8 mouse cellular contexts compared by ENCODE assay signal in the genomic region with DNA sequence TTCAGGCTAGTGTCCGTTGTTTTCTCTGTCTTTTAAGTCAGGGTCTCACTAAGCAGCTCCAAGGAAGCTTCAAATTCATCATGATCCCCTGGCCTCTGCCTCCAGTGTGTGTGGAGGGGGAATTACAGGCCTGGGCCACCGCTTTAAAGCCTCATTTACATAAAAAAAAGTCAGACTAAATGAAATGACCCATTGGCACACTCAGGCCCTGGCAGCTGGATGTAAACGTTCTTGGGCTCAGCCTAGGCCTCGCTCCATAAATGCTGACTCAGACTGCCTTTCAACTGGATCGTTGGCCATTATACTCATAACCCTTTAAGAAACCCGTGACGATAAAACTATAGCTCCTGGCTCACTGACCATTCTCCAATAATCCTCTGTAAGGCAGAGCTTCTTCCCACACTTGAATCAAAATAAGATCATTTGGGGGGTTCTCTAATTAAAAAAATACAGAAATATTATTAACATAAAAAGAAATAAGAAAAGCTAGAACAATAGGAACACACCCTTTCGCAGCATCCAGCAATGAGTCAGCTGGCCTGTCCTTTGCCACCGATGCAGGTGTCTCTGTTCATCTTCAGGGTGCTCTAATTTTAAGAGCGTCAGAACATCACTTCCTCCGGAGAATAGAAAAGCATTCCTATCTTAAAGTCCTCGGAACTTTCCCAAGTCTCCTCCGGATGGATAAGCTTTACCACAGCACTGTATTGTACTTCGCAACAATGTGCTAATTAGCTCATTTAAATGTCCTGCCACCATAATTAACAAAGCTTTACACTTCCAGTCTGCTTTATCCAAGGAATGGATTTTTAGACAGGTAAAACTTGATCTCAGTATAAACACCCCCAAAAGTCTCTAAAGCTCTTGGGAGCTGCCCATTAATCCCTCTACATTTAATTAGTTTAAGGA. TPM values are rescaled to one million over a fixed set of nuclear protein-coding genes. Genes with fewer than 3 reads are reported as not detected.
A peak's percentile ranks its signal among the peaks of the same experiment; 100 is the strongest.
DNase-seq lines count a peak whose midpoint lies in the region; ATAC-seq and TF ChIP-seq lines count a peak whose summit lies in the region.

No protein-coding gene starts in this region.

- no peak for TF ChIP-seq POLR2A in embryonic fibroblast, embryonic 13.5 days (IDR thresholded peaks at IDR 0.05; ENCODE audit: low read depth, low read length)

- WGBS in kidney, embryonic 16.5 days = 16% methylated on average over 14 of the region's 14 CpGs

- TF ChIP-seq CTCF in embryonic fibroblast, embryonic 13.5 days (IDR thresholded peaks at IDR 0.05; ENCODE audit: borderline replicate concordance, insufficient read depth, low read length) = no peak

- H3K27me3 ChIP-seq in kidney, embryonic 16.5 days (ENCODE audit: insufficient read depth, low read length) = no peaks in the 10 kb centered on the region

- peak overlapping the region; percentile 52 for H3K4me2 ChIP-seq in kidney, embryonic 16.5 days (replicated peaks; ENCODE audit: low read depth, low read length)

- H3K4me1 ChIP-seq in embryonic fibroblast, embryonic 13.5 days (ENCODE audit: control insufficient read depth, insufficient read depth, low read length) = 0 out of 2 replicates have a peak, but pooled peaks cover 3% of the 10 kb centered on the region
- peaks cover 8% of the 10 kb centered on the region for H3K4me1 ChIP-seq in kidney, embryonic 16.5 days (ENCODE audit: insufficient read depth, low read length)

- H3K9me3 ChIP-seq in kidney, embryonic 16.5 days (ENCODE audit: low read length) = peaks cover 9% of the 10 kb centered on the region; the same call in 1 of the 2 replicates

- H3K4me3 ChIP-seq in embryonic fibroblast, embryonic 13.5 days (ENCODE audit: insufficient read depth, low read length) = peak overlapping the region; percentile 76
- peak overlapping the region; percentile 86 for H3K4me3 ChIP-seq in kidney, embryonic 16.5 days (ENCODE audit: low read length)

- H3K9ac ChIP-seq in kidney, embryonic 16.5 days (replicated peaks; ENCODE audit: low read length) = peak overlapping the region; percentile 90

- H3K27ac ChIP-seq in embryonic fibroblast, embryonic 13.5 days (ENCODE audit: insufficient read depth, low read length) = no peak overlapping the region; the same call in 1 of the 2 replicates
- peak overlapping the region; percentile 37; the same call in 1 of the 2 replicates for H3K27ac ChIP-seq in kidney, embryonic 16.5 days (ENCODE audit: low read length)

- DNase-seq in adrenal gland, postnatal 10 days = peak; percentile 47
- no peak for DNase-seq in adrenal gland, postnatal 4 days (ENCODE audit: low spot score in 2 of 2)
- DNase-seq in 416B (ENCODE audit: low read depth) (peak; percentile 63), MN1 (ENCODE audit: low spot score) (no peak)
- DNase-seq in neural tube, embryonic 10.5 days (ENCODE audit: extremely low spot score, low spot score) = peak; percentile 15
- no peak for DNase-seq in spleen, postnatal 14 days (ENCODE audit: low spot score in 2 of 2)

- H3K36me3 ChIP-seq in kidney, embryonic 16.5 days (ENCODE audit: insufficient read depth, low read length) = peaks cover 23% of the 10 kb centered on the region

- ATAC-seq in kidney, embryonic 16.5 days (ENCODE audit: low FRiP score, low TSS enrichment) = no peak

RNA-seq across cellular contexts. Expression of a gene that starts 1.1 kb away (rescaled TPM):
- 1,000 to 10,000 TPM; 1,546 to 1,636 TPM for total RNA-seq in adrenal gland, postnatal 10 days (2021)
- 100 to 1,000 TPM; 425 to 522 TPM for total RNA-seq in adrenal gland, postnatal 4 days (2021)
- polyA plus RNA-seq in embryonic fibroblast, embryonic 13.5 days (2011; ENCODE audit: insufficient read length, low read depth, missing spikeins) = 75.7 and 80.5 TPM in 2 replicates
- polyA plus RNA-seq in kidney, embryonic 16.5 days (2015; fragmentation: Nextera tagmentation; extraction: Ambion mirVana) = 144 and 161 TPM in 2 replicates

RNA-seq across cellular contexts. Expression of a gene that starts 44.7 kb away (rescaled TPM):
- total RNA-seq in adrenal gland, postnatal 10 days (2021) = 10 to 100 TPM; 19.2 to 22.7 TPM
- 10 to 100 TPM; 25.4 to 26.1 TPM for total RNA-seq in adrenal gland, postnatal 4 days (2021)
- 10.4 and 20.5 TPM in 2 replicates for polyA plus RNA-seq in embryonic fibroblast, embryonic 13.5 days (2011; ENCODE audit: insufficient read length, low read depth, missing spikeins)
- 15.6 and 19.6 TPM in 2 replicates for polyA plus RNA-seq in kidney, embryonic 16.5 days (2015; fragmentation: Nextera tagmentation; extraction: Ambion mirVana)

Comparison
In these comparisons a context has a peak if more than half of its experiments do, and no peak if none do; other contexts are left out.
1. DNase-seq: peak in adrenal gland, postnatal 10 days (single experiment), 416B (single experiment) and neural tube, embryonic 10.5 days (single experiment); none in adrenal gland, postnatal 4 days (0 of 2), MN1 (single experiment) and spleen, postnatal 14 days (0 of 2).